In genomic region chr4:48403066-48403640, GRCm38 (mm10) we compare ENCODE assay signal across 15 mouse cellular contexts.
"Had no signal": no experiment of that assay in that cellular context is flagged by ENCODE, and none has a peak within 500 bp of the region (broad histone marks: within the 10 kb centered on the region; RNA-seq: fewer than 3 reads in every experiment).

No protein-coding gene starts in this region.

- ATAC-seq: midbrain, embryonic 13.5 days had no signal

- H3K27ac ChIP-seq: limb, embryonic 13.5 days; macrophage; midbrain, embryonic 13.5 days; neural tube, embryonic 15.5 days; stomach, postnatal 0 days had no signal

- H3K4me3 ChIP-seq: limb, embryonic 13.5 days; megakaryocyte, embryonic 14.5 days; midbrain, embryonic 13.5 days; myocyte; neural tube, embryonic 15.5 days had no signal

- DNase-seq: kidney, postnatal 25 days; layer of hippocampus, adult 9-11 months; layer of hippocampus, postnatal 36 days; left cerebral cortex, postnatal 4 days; lung, embryonic 14.5 days; lung, postnatal 14 days; right cerebral cortex, adult 18-20 months; thymus, postnatal 4 days had no signal

- H3K27me3 ChIP-seq: limb, embryonic 13.5 days; megakaryocyte, embryonic 14.5 days; midbrain, embryonic 13.5 days; neural tube, embryonic 15.5 days had no signal

- H3K4me2 ChIP-seq: limb, embryonic 13.5 days; lung, embryonic 14.5 days; midbrain, embryonic 13.5 days; neural tube, embryonic 15.5 days had no signal

- H3K9me3 ChIP-seq: limb, embryonic 13.5 days; megakaryocyte, embryonic 14.5 days; midbrain, embryonic 13.5 days; neural tube, embryonic 15.5 days had no signal

- H3K4me1 ChIP-seq: limb, embryonic 13.5 days; megakaryocyte, embryonic 14.5 days; midbrain, embryonic 13.5 days; neural tube, embryonic 15.5 days had no signal

- H3K36me3 ChIP-seq: midbrain, embryonic 13.5 days had no signal

- H3K9ac ChIP-seq: limb, embryonic 13.5 days; lung, embryonic 14.5 days; midbrain, embryonic 13.5 days; neural tube, embryonic 15.5 days had no signal
